Mouse (Mus musculus): ENCODE results near the gene 1810010H24Rik.
"Not testable (repeated sequence)": the region's sequence is repeated elsewhere in the genome, so short reads cannot be mapped to it uniquely, and the experiment has no call there.

1810010H24Rik gene

DNA sequence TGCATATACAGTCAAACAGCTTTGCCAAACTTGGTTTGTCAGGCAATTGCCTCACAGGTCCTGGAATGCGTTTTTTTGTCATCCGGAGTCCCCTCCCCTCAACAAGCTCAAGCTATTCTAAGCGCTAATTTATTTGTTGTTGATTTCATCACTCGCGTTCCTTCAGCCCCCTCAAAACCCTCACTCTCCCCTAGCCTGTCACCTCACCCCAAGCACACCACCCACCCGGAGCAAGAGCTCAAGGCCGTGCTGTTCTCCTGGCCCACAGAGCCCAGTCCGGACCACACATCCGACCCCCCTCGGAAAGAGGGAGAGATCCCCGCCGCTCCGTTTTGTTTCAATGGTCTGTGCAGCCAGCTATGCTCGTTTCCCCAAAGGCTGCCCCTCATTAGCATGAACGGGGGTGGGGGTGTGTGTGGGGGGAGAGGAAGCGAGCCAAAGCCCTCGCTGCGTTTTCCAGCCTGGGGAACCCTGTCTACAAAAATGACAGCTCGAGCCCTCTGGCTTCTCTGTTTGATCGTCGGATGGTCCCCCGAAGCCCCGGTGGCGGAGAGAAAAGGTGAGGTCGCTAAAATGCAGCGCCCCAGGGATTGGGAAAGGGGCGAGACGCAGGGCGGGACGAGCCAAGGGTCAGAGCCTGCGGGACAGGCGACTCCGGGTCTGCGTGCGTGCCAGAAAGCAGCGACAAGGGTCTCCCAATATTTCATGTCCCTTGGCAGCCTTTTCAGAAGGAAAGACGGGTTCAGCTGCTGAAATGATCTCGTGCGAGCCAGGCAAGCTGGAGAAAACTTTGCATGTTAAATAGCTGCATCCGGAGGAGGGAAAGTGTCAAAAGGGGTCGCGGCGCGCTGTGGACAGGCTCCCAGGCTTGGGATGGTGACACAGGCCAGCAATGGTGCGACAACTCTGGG lies at the start of gene 1810010H24Rik:
TSS of gene 1810010H24Rik (plus strand) at position 271 of the 911 bp plus-strand sequence.
- DNase-seq = no peak

DNA sequence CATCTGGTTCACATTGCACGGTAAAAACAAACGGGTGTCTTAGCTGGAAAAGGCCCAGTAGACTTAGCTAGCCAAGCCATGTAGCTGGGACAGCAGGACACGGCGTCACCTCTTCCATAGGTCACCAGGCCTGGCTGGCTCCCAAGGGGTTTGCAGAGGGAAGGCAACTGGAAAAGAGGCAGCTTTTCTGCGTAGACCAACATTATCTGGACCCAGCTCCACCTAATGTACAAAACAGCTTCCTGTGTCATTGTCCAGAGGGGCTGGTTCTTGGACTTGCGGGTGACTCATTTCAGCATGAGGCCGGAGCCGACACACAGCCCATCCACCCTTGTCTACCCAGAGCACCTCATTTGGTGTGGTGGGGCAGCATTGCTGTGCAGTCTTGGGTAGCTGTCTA lies 49.3 kb upstream of the 1810010H24Rik start:
- no peak for DNase-seq

DNA sequence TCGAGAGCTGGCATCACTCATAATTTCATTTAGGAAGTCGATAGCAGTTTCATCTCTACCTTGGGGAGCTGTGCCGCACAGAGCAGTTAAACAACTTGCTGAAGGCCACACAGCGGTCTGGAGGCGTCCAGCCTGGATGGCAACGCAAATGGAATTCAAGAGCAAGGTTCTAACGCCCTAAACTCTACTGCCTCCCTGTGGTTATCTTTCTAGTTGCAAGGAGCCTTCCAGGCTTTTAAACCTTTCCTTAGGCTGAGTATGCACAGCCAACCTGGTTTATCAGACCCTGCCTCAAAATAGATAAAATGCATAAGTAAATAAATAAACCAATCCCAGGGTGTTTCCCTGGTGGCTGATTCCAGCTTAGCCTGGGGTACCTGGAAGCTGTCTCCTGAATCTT lies 45.0 kb upstream of the 1810010H24Rik start:
- peak; percentile 43 for DNase-seq

DNA sequence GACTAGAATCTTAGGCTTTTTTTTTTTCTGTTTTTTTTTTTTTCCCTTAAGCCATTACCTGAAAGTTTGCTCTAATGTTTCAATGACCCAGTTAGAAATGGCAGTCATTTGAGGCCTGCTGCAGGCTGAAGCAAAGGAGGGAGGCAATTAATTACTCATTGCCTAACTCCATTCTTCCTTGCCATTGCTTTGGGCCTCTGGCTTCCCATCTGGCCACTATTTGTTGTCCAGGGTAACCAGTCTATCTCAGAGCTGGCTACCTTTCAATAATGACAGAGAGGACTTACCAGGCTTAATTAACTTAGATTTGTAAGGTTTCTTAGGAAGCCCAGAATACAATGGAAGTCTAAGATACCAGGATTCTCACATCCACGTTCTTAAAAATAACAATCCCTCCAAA lies 43.7 kb upstream of the 1810010H24Rik start:
- no peak for DNase-seq

DNA sequence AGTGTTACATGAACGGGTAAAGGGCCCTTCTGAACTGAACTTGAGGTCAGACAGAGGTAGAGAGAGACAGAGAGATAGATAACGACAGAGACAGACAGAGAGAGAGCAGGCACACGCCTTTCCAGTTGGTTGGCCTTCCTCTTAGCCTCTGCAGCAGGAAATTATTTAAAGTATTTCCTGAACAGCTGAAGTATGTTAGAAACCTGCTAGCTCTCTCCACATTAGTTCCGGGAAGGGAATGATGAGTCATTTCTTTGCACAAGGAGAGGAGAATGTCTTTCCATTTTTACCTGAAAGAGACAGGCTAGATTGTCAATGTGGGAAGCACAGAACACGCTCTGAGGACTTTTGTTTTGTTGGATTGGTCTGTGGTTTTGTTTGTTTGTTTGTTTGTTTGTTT lies 43.1 kb upstream of the 1810010H24Rik start:
- no peak for DNase-seq

DNA sequence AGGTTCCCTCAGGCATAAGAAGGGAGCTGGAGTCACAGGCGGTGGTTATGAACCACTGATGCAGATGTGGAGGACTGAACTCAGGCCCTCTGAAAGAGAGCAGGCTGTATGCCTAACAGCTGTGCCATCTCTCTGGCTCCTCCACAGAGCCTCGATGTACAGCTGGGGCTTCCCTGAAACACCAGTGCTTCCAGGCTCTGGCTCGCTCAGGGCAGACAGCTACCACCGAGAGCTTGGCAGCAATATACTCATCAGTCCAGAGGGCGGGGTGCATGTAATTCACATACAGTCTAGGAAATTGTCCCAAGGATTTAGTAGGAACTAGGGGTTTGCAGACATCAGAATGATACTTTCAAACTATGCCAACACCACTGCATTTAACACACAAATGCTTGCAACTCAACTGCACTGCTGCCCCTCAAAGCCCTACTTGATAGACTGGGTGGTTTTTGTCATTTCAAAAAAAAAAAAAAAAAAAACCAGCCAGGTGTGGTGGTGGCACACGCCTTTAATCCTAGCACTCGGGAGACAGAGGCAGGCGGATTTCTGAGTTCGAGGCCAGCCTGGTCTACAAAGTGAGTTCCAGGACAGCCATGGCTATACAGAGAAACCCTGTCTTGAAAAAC lies 39.4 kb upstream of the 1810010H24Rik start:
- not testable (repeated sequence) for DNase-seq

DNA sequence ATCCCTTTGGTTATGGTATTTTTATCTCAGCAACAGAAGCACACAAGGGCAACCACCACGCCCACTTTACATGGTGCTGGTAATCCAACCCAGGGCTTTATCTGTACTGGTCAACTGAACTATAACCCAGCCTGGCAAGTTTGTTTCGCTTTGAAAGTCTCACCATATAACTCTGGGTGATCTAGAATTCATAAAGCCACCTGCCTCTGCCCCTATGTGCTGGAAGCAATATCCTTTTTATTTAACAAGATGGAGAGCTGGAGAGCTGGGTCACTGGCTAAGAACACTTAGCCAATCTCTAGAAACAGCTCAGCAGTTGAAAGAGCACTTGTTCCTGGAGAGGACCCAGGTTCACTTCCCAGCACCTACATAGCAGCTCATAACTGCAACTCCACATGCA lies 38.1 kb upstream of the 1810010H24Rik start:
- DNase-seq = no peak

DNA sequence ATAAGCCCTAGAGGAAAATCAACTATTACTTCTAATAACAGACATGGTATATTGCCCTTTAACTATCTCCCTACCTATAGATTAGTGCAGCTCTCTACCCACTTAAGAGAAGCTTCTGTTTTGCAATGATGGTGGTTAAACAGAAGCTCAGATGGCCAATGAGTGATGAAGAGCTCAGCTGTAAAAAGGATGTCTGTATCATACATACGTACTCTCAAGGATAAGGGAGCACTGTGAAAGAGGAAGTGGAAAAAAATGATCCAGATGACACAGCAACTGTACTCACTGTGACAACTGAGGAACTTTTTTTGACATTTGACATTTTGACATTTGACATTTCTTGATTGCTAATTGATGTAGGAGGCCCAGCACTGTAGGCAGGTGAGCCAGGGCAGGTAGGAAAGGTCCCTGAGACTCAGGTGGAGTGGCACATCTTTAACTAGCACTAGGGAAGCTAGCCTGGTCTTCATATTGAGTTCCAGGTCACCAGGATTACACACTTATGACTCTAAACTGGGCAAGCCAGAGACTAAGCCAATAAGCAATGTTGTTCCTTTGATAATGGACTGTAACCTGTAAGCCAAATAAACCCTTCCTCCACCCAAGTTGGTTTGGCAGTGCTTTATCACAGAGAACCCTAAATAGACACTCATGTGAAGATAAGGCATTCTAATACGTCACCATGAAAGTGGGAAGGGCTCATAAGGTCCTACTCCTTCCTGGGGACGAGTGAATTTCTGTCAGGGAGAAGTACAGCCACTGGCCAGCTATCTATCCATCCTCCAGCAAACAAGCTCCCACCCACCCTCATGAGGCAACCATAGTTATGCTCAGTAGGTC lies 31.0 kb upstream of the 1810010H24Rik start:
- no peak for DNase-seq

DNA sequence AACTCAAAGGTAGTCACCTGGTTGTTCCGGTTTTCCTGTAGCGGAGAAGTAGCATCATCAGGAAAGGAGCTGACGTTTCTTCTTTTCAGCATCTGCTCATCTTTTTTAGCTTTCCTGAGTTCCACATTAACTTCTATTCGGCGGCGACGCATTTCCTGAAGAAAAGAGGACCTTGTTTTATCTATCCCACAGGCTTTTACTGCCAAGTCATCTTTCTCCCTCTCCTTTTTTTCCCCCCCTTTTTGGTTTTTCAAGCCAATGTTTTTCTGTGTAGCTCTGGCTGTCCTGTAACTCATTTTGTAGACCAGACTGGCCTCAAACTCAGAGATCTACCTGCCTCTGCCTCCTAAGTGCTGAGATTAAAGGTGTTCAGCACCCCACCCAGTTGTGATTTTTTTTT lies 29.0 kb upstream of the 1810010H24Rik start:
- DNase-seq = not testable (repeated sequence)

DNA sequence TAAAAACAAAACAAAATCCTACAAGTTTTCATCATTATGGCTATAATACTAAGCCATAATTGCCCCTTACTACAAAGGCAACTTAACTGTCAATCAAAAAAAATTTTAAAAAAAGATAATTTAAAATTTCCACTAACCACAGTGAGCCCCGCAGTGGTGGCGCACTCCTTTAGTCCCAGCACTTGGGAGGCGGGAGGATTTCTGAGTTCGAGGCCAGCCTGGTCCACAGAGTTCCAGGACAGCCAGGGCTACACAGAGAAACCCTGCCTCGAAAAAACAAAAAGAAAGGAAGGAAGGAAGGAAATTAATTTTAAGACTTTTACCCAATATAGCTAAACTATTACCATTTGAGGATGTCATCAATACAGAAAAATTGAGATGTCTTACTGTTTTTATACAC lies 27.5 kb upstream of the 1810010H24Rik start:
- DNase-seq = no peak

DNA sequence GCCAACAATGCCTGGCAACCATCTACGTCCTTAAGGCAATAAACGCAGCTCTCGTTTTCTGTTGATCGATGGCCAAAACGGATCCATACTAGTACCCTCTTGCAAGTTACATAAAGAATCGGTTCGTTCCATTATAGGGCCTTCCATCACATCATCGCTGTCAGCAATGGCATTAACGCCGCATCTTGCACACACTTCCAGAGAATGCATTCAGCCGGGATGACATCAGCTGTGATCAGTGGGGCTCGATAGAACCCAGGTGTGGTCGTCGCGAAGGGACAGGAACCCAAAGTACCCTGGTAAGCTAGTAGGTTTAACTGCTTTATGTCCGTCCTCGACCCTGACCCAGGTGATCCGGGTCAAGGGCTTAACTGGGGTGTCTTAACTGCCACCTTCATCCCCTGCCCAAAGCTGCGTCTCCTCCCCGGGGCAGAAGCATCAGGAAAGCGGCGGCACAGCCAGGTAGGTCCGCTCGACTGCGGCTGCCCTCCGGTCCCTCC lies 26.8 kb upstream of the 1810010H24Rik start:
- DNase-seq = no peak

DNA sequence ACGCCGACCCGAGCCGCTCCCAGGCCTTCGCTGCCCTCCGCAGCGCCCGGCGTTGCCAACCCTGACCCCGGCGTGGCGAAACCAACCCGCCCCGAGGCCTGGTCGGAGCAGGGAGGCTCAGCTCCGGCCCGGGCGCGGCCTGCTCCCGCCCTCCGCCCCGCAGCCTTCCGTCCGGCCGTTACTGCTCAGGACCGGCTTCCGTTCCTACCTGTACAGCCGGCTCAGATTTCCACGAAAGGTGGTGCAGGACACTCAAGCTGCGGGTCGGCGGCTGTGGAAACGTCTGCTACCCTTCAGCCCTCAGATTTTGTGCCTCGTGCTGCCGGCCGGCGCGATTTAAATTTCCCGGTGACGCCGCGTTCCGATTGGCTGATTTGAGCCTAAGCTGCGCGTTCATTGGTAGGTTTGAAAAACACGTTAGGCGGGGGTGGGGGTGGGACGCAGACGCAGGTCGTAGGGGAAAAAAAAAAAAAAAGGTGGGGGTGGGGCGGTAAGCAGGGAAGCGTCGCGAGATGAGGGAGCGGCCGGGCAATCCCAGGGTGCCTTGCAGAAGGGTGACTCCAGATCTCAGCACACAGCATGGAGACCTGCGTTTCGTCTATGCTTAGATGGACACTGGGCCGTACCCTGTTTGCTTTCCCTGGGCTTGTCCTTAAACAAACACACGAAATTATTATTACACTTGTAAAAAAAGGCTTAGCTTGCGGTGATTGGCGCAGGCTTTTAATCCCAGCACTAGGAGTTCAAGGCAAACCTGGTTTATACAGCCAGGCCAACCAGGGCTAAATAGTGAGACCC lies 26.1 kb upstream of the 1810010H24Rik start, which contains the start of gene Kpna2:
TSS of gene Kpna2 (minus strand) at position 391 of the 798 bp plus-strand sequence.
- DNase-seq = peak; percentile 89

DNA sequence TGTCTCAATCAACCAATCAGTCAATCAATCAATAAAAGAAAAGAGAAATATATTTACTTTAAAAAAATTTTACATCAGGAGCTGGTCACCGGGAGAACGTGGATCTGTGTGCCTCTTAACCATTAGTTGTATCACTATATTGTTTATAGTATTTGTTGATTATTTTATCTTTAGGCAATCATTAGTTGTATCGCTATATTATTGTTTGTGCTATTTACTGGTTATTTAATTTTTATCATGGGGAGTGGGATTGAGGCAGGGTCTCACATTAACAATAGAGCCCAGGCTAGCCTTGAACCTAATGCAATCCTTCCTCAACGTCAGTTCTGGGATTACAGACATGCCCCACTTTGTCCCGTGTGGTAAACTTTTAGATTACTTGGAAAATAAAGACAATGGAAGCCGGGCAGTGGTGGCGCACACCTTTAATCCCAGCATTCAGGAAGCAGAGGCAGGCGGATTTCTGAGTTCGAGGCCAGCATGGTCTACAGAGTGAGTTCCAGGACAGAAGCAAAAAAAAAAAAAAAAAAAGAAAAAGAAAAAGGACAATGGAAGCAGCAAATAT lies 25.4 kb upstream of the 1810010H24Rik start:
- no peak for DNase-seq

DNA sequence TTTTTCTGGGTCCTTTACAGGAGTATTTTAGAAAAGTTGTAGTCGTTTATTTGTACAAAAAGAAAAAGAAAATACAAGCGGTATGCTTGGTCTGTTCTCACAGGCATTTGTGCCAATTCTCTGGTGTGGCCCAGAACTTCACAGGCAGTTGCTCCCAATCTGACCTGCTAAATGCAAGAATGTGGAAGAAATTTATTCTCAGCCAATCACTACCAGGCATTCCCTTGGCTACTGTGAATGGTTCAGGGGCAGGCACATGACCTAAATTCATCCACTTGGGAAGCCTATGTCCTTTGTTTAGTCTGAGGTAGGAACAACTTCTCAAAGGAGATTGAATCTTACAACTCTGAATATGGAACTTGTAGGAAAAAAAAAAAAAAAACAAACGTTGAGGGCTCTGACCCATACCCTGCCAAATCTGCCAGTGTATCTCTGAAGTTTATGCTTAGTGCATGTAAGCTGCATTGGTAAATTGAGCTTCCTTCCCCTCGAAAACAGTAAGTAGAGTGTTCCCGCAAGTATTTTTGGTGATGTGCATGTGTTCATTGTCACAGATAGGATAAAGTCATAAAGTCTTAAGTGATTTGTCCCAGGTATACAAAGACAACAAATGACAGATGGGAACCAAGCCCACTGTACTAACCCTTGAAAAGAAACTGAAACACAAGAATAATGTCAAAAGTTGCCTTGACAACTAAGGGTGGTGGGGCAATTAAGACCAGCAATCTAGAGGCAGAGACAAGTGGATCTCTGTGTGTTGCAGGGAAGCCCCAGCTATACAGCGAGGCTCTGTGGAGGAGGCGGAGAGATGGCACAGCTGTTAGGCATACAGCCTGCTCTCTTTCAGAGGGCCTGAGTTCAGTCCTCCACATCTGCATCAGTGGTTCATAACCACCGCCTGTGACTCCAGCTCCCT lies 23.5 kb upstream of the 1810010H24Rik start:
- no peak for DNase-seq

DNA sequence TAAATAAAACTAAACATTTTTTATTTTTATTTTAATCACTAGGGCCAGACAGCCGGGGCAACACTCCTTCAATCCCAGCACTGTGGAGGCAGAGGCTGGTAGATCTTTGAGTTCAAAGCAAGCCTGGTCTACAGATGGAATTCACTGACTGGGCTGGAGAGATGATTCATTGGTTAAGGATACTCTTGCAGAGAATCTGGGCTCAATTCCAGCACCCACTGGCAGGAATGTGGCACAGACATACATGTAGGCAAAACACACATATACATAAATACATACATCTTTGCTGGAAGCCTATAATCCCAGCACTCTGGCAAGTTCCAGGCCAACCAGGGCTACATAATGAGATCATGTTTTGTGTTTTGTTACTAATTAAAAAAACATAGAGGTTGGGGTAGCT lies 19.9 kb upstream of the 1810010H24Rik start:
- no peak for DNase-seq

DNA sequence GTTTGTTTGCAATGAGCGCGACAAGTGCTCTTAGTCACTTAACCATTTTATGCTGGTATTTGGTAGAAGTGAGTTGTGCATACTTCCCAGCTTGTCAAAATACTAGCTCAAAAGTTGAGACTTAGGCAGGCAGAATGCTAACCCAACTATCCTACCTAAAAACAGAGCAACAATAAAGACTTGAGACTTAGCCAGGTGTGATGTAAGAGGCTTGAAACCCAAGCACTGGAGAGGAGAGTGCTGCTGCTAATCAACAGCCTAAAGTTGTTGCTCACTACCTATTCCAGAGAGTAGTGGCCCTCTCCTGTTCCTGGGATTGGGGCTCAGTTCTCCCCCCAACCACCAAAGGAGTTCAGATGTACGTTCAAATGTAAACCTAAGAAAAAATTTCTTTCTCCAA lies 15.0 kb upstream of the 1810010H24Rik start:
- DNase-seq = no peak

DNA sequence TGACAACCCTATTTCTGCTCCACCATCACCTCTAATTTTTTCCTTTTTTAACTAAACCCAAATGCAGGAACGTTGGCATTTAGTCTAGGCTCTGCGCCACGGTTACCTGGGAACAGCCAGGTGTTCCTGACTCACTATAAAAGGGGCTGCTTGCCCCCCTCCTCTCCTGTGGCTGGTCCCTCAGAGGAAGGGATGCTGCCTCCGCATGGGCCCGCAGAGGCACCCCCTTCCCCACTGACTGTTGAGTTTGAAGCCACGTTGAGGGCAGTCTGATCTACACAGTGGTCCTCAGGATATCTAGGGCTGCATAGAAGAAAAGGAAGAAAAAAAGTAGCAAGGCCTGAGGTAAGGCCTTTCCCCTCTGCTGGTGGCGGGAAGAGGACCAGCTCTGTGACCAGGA lies 14.3 kb upstream of the 1810010H24Rik start:
- DNase-seq = no peak

DNA sequence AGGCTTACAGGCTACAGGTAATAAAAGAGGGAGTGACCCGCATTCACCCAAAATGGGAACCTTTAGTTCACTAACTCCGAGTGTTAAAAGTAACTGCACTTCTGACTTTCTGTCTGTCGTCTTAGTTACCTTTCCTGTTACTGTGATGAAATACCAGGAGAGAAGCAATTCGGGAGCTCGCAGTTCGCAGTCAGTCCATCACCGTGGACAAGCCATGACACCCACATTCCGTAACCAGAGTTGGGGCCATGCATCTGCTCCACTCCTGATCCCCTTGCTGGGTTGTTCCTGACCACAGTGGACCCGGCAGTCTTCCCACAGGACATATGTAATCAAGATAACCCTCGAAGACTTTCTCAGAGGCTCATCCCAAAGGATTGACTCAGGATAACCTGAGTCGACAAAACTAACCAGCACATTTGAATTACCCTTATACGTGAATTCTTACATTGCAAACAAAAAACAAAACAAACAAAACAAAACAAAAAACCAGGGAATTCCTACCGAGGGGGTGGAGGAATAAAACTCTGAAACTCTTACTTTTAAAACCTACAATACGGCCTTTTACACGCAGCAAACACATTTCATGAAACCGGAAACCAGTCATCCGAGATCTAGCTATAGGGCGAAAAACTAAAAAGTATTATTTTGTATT lies 13.7 kb upstream of the 1810010H24Rik start:
- no peak for DNase-seq

DNA sequence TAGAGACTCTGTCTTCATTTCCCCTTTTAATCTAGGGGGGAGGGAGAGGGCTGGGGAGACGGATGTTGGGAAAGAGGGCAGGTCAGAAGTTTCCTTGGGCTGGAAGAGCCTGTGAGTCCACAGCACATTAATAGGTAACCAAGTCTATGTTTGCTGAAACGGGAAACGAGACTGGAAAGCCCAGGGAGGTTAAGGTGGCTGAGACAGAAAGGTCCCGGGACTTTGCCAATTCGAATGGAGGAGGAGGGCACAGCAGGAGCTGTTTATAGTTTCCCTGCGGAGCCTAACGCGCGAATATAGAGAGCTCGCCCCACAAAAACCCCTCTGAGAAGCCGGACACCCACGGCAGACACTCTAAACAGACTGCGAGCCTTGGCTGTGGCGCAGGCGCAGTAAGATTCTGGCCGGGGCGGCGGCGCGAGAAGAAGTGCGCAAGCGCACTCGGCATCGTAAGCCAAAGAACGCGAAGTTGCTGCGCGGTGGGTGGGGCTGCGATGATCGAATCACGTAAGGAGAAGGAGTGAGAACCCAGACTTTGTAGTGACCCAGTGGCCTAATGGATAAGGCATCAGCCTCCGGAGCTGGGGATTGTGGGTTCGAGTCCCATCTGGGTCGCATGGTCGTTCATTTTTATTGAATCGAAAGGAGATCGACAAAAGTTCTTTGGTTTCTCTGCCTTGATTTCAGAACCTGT lies 13.0 kb upstream of the 1810010H24Rik start:
- peak; percentile 98 for DNase-seq

Measured in thymus, postnatal 25 days (tissue).